In genomic region chr3:126918805-126919473, GRCm38 (mm10) we compare ENCODE assay signal across 11 mouse cellular contexts.
A peak's percentile ranks its signal among the peaks of the same experiment; 100 is the strongest.
DNase-seq lines count a peak whose midpoint lies in the region; ATAC-seq and TF ChIP-seq lines count a peak whose summit lies in the region.
"Had no signal": no experiment of that assay in that cellular context is flagged by ENCODE, and none has a peak within 500 bp of the region (broad histone marks: within the 10 kb centered on the region; RNA-seq: fewer than 3 reads in every experiment).

No protein-coding gene starts in this region.

- no peak overlapping the region for H3K4me3 ChIP-seq in forebrain, embryonic 11.5 days (ENCODE audit: low read depth, low read length)
- no peak overlapping the region for H3K4me3 ChIP-seq in forebrain, embryonic 10.5 days
- H3K4me3 ChIP-seq in lung, embryonic 15.5 days = no peak overlapping the region
- H3K4me3 ChIP-seq in lung, adult 2 months (replicated peaks; ENCODE audit: extremely low read depth, low read depth, low read length) = no peak overlapping the region
- H3K4me3 ChIP-seq in forebrain, postnatal 0 days (ENCODE audit: low read depth, low read length) = no peak overlapping the region
- H3K4me3 ChIP-seq: embryonic facial prominence, embryonic 13.5 days; midbrain, embryonic 12.5 days had no signal

- TF ChIP-seq POLR2A in lung, adult 2 months (IDR thresholded peaks at IDR 0.05; ENCODE audit: borderline replicate concordance, extremely low read depth, low read depth, low read length) = no peak

- WGBS in forebrain, embryonic 11.5 days = 92% methylated on average over 10 of the region's 10 CpGs
- 91% methylated on average over 10 of the region's 10 CpGs for WGBS in forebrain, embryonic 10.5 days
- WGBS in lung, embryonic 15.5 days = 79% methylated on average over 10 of the region's 10 CpGs
- 70% methylated on average over 10 of the region's 10 CpGs for WGBS in lung, adult 2 months
- 63% methylated on average over 10 of the region's 10 CpGs for WGBS in forebrain, postnatal 0 days

- H3K4me2 ChIP-seq in forebrain, embryonic 11.5 days (ENCODE audit: low read depth, low read length, severe bottlenecking) = no peak overlapping the region
- no peak overlapping the region for H3K4me2 ChIP-seq in lung, embryonic 15.5 days
- H3K4me2 ChIP-seq in forebrain, postnatal 0 days (ENCODE audit: low read depth) = no peak overlapping the region
- H3K4me2 ChIP-seq: embryonic facial prominence, embryonic 13.5 days; midbrain, embryonic 12.5 days had no signal

- no peak overlapping the region for H3K27ac ChIP-seq in forebrain, embryonic 11.5 days (ENCODE audit: low read depth, low read length)
- no peak overlapping the region for H3K27ac ChIP-seq in forebrain, embryonic 10.5 days
- H3K27ac ChIP-seq in lung, embryonic 15.5 days = no peak overlapping the region
- H3K27ac ChIP-seq in forebrain, postnatal 0 days (ENCODE audit: low read depth, low read length) = no peak overlapping the region
- H3K27ac ChIP-seq: embryonic facial prominence, embryonic 13.5 days; midbrain, embryonic 12.5 days had no signal

- no peaks in the 10 kb centered on the region for H3K4me1 ChIP-seq in forebrain, embryonic 11.5 days (replicated peaks; ENCODE audit: control insufficient read depth, insufficient read depth, low read length)
- no peaks in the 10 kb centered on the region for H3K4me1 ChIP-seq in forebrain, embryonic 10.5 days
- no peaks in the 10 kb centered on the region for H3K4me1 ChIP-seq in lung, embryonic 15.5 days
- H3K4me1 ChIP-seq in lung, adult 2 months (ENCODE audit: control insufficient read depth, insufficient read depth, low read length) = no peaks in the 10 kb centered on the region
- H3K4me1 ChIP-seq in forebrain, postnatal 0 days (ENCODE audit: insufficient read depth) = no peaks in the 10 kb centered on the region
- H3K4me1 ChIP-seq: midbrain, embryonic 12.5 days had no signal

- H3K9ac ChIP-seq in forebrain, embryonic 11.5 days (ENCODE audit: low read length) = no peak overlapping the region
- no peak overlapping the region for H3K9ac ChIP-seq in lung, embryonic 15.5 days
- no peak overlapping the region for H3K9ac ChIP-seq in forebrain, postnatal 0 days
- H3K9ac ChIP-seq: embryonic facial prominence, embryonic 13.5 days; midbrain, embryonic 12.5 days had no signal

- no peak for DNase-seq in forebrain, embryonic 11.5 days (ENCODE audit: low spot score)
- DNase-seq in forebrain, embryonic 10.5 days (ENCODE audit: extremely low spot score, low spot score) = no peak
- no peak for DNase-seq in lung, adult 2 months
- peak; percentile 28 for DNase-seq in forebrain, postnatal 0 days
- no peak for DNase-seq in cerebellum, adult 9-10 months
- no peak for DNase-seq in layer of hippocampus, adult 18-20 months (ENCODE audit: low spot score in 2 of 2)
- DNase-seq: liver had no signal

- no peaks in the 10 kb centered on the region for H3K27me3 ChIP-seq in forebrain, embryonic 11.5 days (ENCODE audit: control insufficient read depth, insufficient read depth, low read length)
- no peaks in the 10 kb centered on the region for H3K27me3 ChIP-seq in forebrain, embryonic 10.5 days (ENCODE audit: poor library complexity, severe bottlenecking)
- H3K27me3 ChIP-seq in lung, embryonic 15.5 days = no peaks in the 10 kb centered on the region
- no peaks in the 10 kb centered on the region for H3K27me3 ChIP-seq in forebrain, postnatal 0 days (ENCODE audit: insufficient read depth, low read length)
- H3K27me3 ChIP-seq: embryonic facial prominence, embryonic 13.5 days; midbrain, embryonic 12.5 days had no signal

- TF ChIP-seq CTCF in lung, adult 2 months (IDR thresholded peaks at IDR 0.05; ENCODE audit: insufficient read depth, low read length) = no peak
- TF ChIP-seq CTCF in forebrain, postnatal 0 days (IDR thresholded peaks at IDR 0.05; ENCODE audit: low read depth) = no peak

- no peaks in the 10 kb centered on the region for H3K9me3 ChIP-seq in forebrain, embryonic 11.5 days (ENCODE audit: control insufficient read depth, low read length)
- H3K9me3 ChIP-seq in forebrain, embryonic 10.5 days = no peaks in the 10 kb centered on the region
- H3K9me3 ChIP-seq in lung, embryonic 15.5 days = no peaks in the 10 kb centered on the region
- no peaks in the 10 kb centered on the region for H3K9me3 ChIP-seq in forebrain, postnatal 0 days (ENCODE audit: low read length)
- H3K9me3 ChIP-seq: embryonic facial prominence, embryonic 13.5 days; midbrain, embryonic 12.5 days had no signal

- 0 out of 2 replicates have a peak, but pooled peaks have one; percentile 42 for ATAC-seq in forebrain, embryonic 11.5 days (replicated peaks; ENCODE audit: low FRiP score)
- ATAC-seq in lung, embryonic 15.5 days (ENCODE audit: borderline replicate concordance, extremely low read depth, low FRiP score, low TSS enrichment) = 0 out of 2 replicates have a peak, but pooled peaks have one; percentile 59
- ATAC-seq in forebrain, postnatal 0 days = peak; percentile 42
- 0 out of 2 replicates have a peak, but pooled peaks have one; percentile 31 for ATAC-seq in monocyte, adult 5-6 weeks (replicated peaks; ENCODE audit: insufficient number of reproducible peaks, low FRiP score, low TSS enrichment, poor library complexity, severe bottlenecking)

- H3K36me3 ChIP-seq in forebrain, embryonic 11.5 days (ENCODE audit: control insufficient read depth, insufficient read depth, low read length) = peaks cover 3% of the 10 kb centered on the region; the same call in 1 of the 2 replicates
- H3K36me3 ChIP-seq in forebrain, embryonic 10.5 days (replicated peaks) = peaks cover 12% of the 10 kb centered on the region
- no peaks in the 10 kb centered on the region for H3K36me3 ChIP-seq in lung, embryonic 15.5 days
- peaks cover 16% of the 10 kb centered on the region for H3K36me3 ChIP-seq in forebrain, postnatal 0 days (ENCODE audit: insufficient read depth)
